Mouse (Mus musculus) testis, adult 2 months (tissue): ENCODE results near the gene Hist2h3c1.
"Not testable (repeated sequence)": the region's sequence is repeated elsewhere in the genome, so short reads cannot be mapped to it uniquely, and the experiment has no call there.

Experiments used
- CTCF ChIP-seq: fragments of 200-500 bp; IDR thresholded peaks from 2 replicates; pipeline ENCODE4 v1.5.1; 2012; ENCODE audit warnings: low read depth, mild to moderate bottlenecking, inconsistent platforms, low read length, moderate library complexity; ENCODE audit not compliant: control insufficient read depth, insufficient read depth, insufficient replicate concordance
- POLR2A ChIP-seq: fragments of 200-500 bp; IDR thresholded peaks from 2 replicates; pipeline ENCODE4 v1.6.1; 2012; ENCODE audit warnings: low read depth, mild to moderate bottlenecking, inconsistent platforms, low read length, moderate library complexity; ENCODE audit not compliant: control insufficient read depth

GRCm38 (mm10) chr3:96239949-96240798, 6.3 kb upstream of the Hist2h3c1 start, which contains the start of gene Hist2h2aa2:
- TF ChIP-seq POLR2A: peak; percentile 73
- TF ChIP-seq CTCF: not testable (repeated sequence)
